Mouse (Mus musculus) hindbrain, postnatal 0 days (tissue): ENCODE results near the gene Cdc14a. TPM values are rescaled to one million over a fixed set of nuclear protein-coding genes. Genes with fewer than 3 reads are reported as not detected.

ENCODE experiments used
- ATAC-seq: fragments of 200-750 bp; cut with Nextera tagmentation; 2 replicates; pipeline ENCODE4 v1.8.0; 2017; ENCODE audit warnings: mild to moderate bottlenecking, moderate TSS enrichment, moderate library complexity
- DNase-seq: peaks from one replicate; pipeline ENCODE4 v3.0.0-alpha.2; 2015; ENCODE audit warnings: low spot score
- H3K27ac ChIP-seq: fragments of 300-500 bp; sonication (generic); 2 replicates; pipeline ENCODE4 v1.5.1; 2014; ENCODE audit warnings: mild to moderate bottlenecking
- H3K27me3 ChIP-seq: fragments of 300-500 bp; sonication (generic); 2 replicates; pipeline ENCODE4 v1.6.1; 2014; ENCODE audit warnings: low read length, mixed read lengths; ENCODE audit not compliant: insufficient read depth
- H3K36me3 ChIP-seq: fragments of 300-500 bp; sonication (generic); 2 replicates; pipeline ENCODE4 v1.6.1; 2014; ENCODE audit warnings: low read length, mixed read lengths; ENCODE audit not compliant: insufficient read depth
- H3K4me1 ChIP-seq: fragments of 300-500 bp; sonication (generic); 2 replicates; pipeline ENCODE4 v1.6.1; 2014; ENCODE audit warnings: antibody characterized with exemption, low read length, mixed read lengths; ENCODE audit not compliant: insufficient read depth
- H3K4me2 ChIP-seq: fragments of 300-500 bp; sonication (generic); 2 replicates; pipeline ENCODE4 v1.6.1; 2014; ENCODE audit warnings: low read depth, mild to moderate bottlenecking, low read length, moderate library complexity, mixed read lengths
- H3K4me3 ChIP-seq: fragments of 300-500 bp; sonication (generic); 2 replicates; pipeline ENCODE4 v1.5.1; 2014; ENCODE audit warnings: low read length
- H3K9ac ChIP-seq: fragments of 300-500 bp; sonication (generic); replicated peaks from 2 replicates; pipeline ENCODE4 v1.6.1; 2014; ENCODE audit warnings: mild to moderate bottlenecking, low read length, moderate library complexity, mixed read lengths
- H3K9me3 ChIP-seq: fragments of 300-500 bp; sonication (generic); 2 replicates; pipeline ENCODE4 v1.6.1; 2016; ENCODE audit warnings: low read length, mixed read lengths
- CTCF ChIP-seq: IDR thresholded peaks from 2 replicates; pipeline ENCODE4 v1.5.1; 2016; ENCODE audit warnings: antibody characterized with exemption, control low read depth, low read depth
- WGBS: fragments of 180-500 bp; shearing (Covaris S2); extraction: QIAGEN DNeasy Blood & Tissue Kit; methylation state at CpG from one replicate; pipeline ENCODE4 v1.1.7; 2014; 5-methylcytosine and 5-hydroxymethylcytosine counted together
- polyA plus RNA-seq: library from polyadenylated mRNA; unstranded; fragments of >200 nt; fragmentation: Nextera tagmentation; extraction: Ambion mirVana; gene quantifications from 2 replicates; pipeline ENCODE4 v1.2.1, GENCODE M21; 2015
- total RNA-seq: library from RNA; depleted of rRNA; stranded (reverse); fragments of >200 nt; gene quantifications from 2 replicates; pipeline ENCODE4 v1.2.3, GENCODE M21; 2014

Gene Cdc14a
- total and polyA plus RNA-seq, 2 experiments from 2014 or later, result 4.3 to 7.2 TPM

GRCm38 (mm10) chr3:116419791-116420190 lies 4.0 kb downstream of the Cdc14a start:
- Histone ChIP-seq H3K27me3 (no peaks in the 10 kb centered on the region), H3K4me1 (peaks cover 5% of the 10 kb centered on the region; the same call in 1 of the 2 replicates), H3K4me3 (no peak overlapping the region), H3K4me2 (no peak overlapping the region), H3K27ac (no peak overlapping the region), H3K9me3 (no peaks in the 10 kb centered on the region), H3K9ac (no peak overlapping the region), H3K36me3 (0 out of 2 replicates have a peak, but pooled peaks cover 3% of the 10 kb centered on the region)
- ATAC-seq (no peak), DNase-seq (no peak)
- WGBS, result 89% methylated on average over 11 of the region's 11 CpGs
- no peak for TF ChIP-seq CTCF

DNA sequence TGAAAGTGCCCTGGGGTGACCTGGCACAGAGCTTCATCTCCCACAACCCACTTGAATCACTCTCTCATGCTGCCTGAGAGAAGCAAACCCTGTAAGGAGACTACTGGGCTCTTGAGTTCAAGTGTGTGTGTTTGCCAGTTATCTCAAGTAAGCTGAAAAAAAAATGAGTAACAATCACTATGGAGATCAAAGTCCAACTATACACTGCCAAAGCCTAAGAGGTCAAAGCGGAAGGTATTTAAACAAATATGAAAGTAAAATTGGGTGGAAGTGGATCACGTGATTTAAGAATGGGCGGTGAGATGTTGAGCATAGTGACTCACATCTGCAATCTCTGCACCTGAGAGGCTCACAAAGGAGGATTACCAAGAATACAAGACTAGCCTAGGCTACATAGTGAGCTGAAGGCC lies 9.4 kb downstream of the Cdc14a start:
- ATAC-seq, result no peak
- H3K27ac ChIP-seq, result no peak overlapping the region
- 92% methylated on average over 3 of the region's 3 CpGs for WGBS

GRCm38 (mm10) chr3:116412954-116413724 lies 10.7 kb downstream of the Cdc14a start:
- Histone ChIP-seq H3K4me3 (no peak overlapping the region), H3K9ac (no peak overlapping the region), H3K27me3 (no peaks in the 10 kb centered on the region), H3K4me1 (no peaks in the 10 kb centered on the region), H3K4me2 (no peak overlapping the region), H3K36me3 (0 out of 2 replicates have a peak, but pooled peaks cover 3% of the 10 kb centered on the region), H3K9me3 (no peaks in the 10 kb centered on the region), H3K27ac (no peak overlapping the region)
- ATAC-seq (no peak), DNase-seq (no peak)
- 91% methylated on average over 4 of the region's 4 CpGs for WGBS
- TF ChIP-seq CTCF, result no peak

More for the DNA sequence above, 9.4 kb downstream of the Cdc14a start:
- Histone ChIP-seq H3K4me2 (no peak overlapping the region), H3K9ac (no peak overlapping the region), H3K9me3 (no peaks in the 10 kb centered on the region), H3K4me3 (no peak overlapping the region), H3K36me3 (0 out of 2 replicates have a peak, but pooled peaks cover 3% of the 10 kb centered on the region), H3K4me1 (no peaks in the 10 kb centered on the region), H3K27me3 (no peaks in the 10 kb centered on the region)
- TF ChIP-seq CTCF, result no peak
- no peak for DNase-seq

DNA sequence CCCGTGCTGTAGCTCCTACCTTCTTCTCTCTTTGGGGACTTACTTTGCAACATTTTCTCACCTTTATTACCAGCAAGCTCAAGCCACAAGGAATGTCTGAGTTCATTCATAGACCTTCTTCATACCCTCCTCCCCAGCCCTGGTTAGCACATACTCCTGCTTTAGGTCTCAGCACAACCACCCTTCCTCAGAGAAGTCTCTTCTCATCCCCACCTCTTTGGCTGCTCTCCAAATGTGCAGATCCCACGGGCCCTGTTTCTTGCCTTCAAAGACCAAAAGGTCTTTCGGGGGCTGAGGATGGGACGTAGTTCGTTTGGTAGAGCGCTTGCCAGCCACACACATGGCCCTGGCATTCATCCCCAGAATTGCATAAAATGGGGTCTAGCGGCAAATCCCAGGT lies 13.8 kb downstream of the Cdc14a start:
- no peak for DNase-seq

DNA sequence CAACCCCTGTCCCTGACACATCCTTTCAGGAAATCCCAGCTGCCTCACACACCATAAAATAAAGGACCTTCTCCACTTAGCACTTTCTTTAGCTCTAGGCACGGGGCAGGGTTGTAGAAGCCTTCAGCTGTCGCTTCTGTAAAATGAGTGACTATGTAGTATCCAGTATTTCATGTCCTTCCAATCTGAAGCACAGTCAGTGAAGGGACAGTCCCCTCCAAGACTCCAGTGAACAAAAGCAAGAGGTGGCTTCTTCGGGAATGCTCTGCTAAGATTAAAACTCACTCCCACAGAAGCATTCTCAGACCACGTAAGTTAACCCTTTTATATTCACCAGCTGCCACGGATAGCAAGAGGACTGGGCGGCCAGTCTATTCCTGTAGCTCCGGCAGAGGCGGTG lies 14.3 kb downstream of the Cdc14a start:
- no peaks in the 10 kb centered on the region for H3K4me1 ChIP-seq
- WGBS, result 78% methylated on average over 8 of the region's 8 CpGs
- no peak for DNase-seq
- no peak overlapping the region for H3K27ac ChIP-seq
- no peak for ATAC-seq
- no peaks in the 10 kb centered on the region for H3K9me3 ChIP-seq
- no peak overlapping the region for H3K4me3 ChIP-seq
- no peak overlapping the region for H3K4me2 ChIP-seq
- H3K27me3 ChIP-seq, result no peaks in the 10 kb centered on the region
- TF ChIP-seq CTCF, result no peak
- H3K36me3 ChIP-seq, result no peaks in the 10 kb centered on the region
- no peak overlapping the region for H3K9ac ChIP-seq

More for the DNA sequence above, 13.8 kb downstream of the Cdc14a start:
- Histone ChIP-seq H3K27ac (no peak overlapping the region), H3K36me3 (no peaks in the 10 kb centered on the region), H3K27me3 (no peaks in the 10 kb centered on the region), H3K4me2 (no peak overlapping the region), H3K4me1 (no peaks in the 10 kb centered on the region), H3K9ac (no peak overlapping the region), H3K9me3 (no peaks in the 10 kb centered on the region), H3K4me3 (no peak overlapping the region)
- no peak for TF ChIP-seq CTCF
- ATAC-seq, result no peak
- 51% methylated on average over 7 of the region's 7 CpGs for WGBS

- no peak overlapping the region for H3K4me2 ChIP-seq
- no peaks in the 10 kb centered on the region for H3K27me3 ChIP-seq
- H3K4me1 ChIP-seq, result no peaks in the 10 kb centered on the region
- no peak overlapping the region for H3K4me3 ChIP-seq
- no peaks in the 10 kb centered on the region for H3K9me3 ChIP-seq
- H3K9ac ChIP-seq, result no peak overlapping the region
- no peaks in the 10 kb centered on the region for H3K36me3 ChIP-seq
- WGBS, result 86% methylated on average over 10 of the region's 10 CpGs
- DNase-seq (no peak), ATAC-seq (no peak)
- TF ChIP-seq CTCF, result no peak
- no peak overlapping the region for H3K27ac ChIP-seq
Observed at GRCm38 (mm10) chr3:116408856-116409255, 15.0 kb downstream of the Cdc14a start.

GRCm38 (mm10) chr3:116405516-116405915 lies 18.3 kb downstream of the Cdc14a start:
- 82% methylated on average over 9 of the region's 9 CpGs for whole genome bisulfite sequencing
- H3K9ac ChIP-seq, result no peak overlapping the region

More at GRCm38 (mm10) chr3:116405516-116405915, 18.3 kb downstream of the Cdc14a start:
- Histone ChIP-seq H3K4me2 (no peak overlapping the region), H3K4me1 (no peaks in the 10 kb centered on the region), H3K36me3 (no peaks in the 10 kb centered on the region), H3K9me3 (no peaks in the 10 kb centered on the region), H3K4me3 (no peak overlapping the region), H3K27ac (no peak overlapping the region), H3K27me3 (no peaks in the 10 kb centered on the region)
- no peak for TF ChIP-seq CTCF
- ATAC-seq (no peak), DNase-seq (no peak)
